Mouse (Mus musculus) small intestine, adult 2 months (tissue): ENCODE measurements around the gene Dhx40. TPM values are rescaled to one million over a fixed set of nuclear protein-coding genes. Genes with fewer than 3 reads are reported as not detected.

Source experiments
- H3K27ac ChIP-seq: fragments of 200-500 bp; 2 replicates; pipeline ENCODE4 v1.5.1; 2012; ENCODE audit warnings: low read depth, low read length, control low read depth, inconsistent platforms; ENCODE audit not compliant: insufficient read depth
- H3K27me3 ChIP-seq: fragments of 200-500 bp; 2 replicates; pipeline ENCODE4 v1.6.1; 2012; ENCODE audit warnings: mild to moderate bottlenecking, moderate library complexity, low read length, inconsistent platforms; ENCODE audit not compliant: control insufficient read depth, insufficient read depth
- H3K36me3 ChIP-seq: fragments of 200-500 bp; 2 replicates; pipeline ENCODE4 v1.6.1; 2012; ENCODE audit warnings: mild to moderate bottlenecking, low read length, control low read depth, inconsistent platforms; ENCODE audit not compliant: control insufficient read depth, insufficient read depth
- H3K4me1 ChIP-seq: fragments of 200-500 bp; 2 replicates; pipeline ENCODE4 v1.6.1; 2012; ENCODE audit warnings: low read length, inconsistent platforms, mixed read lengths; ENCODE audit not compliant: control insufficient read depth, insufficient read depth, insufficient read length
- H3K4me3 ChIP-seq: fragments of 200-500 bp; 2 replicates; pipeline ENCODE4 v1.5.1; 2012; ENCODE audit warnings: low read depth, mild to moderate bottlenecking, control low read depth, inconsistent platforms, low read length, moderate library complexity
- CTCF ChIP-seq: fragments of 200-500 bp; IDR thresholded peaks from 2 replicates; pipeline ENCODE4 v1.5.1; 2012; ENCODE audit warnings: low read depth, mild to moderate bottlenecking, control low read depth, inconsistent platforms, low read length, moderate library complexity, mixed read lengths; ENCODE audit not compliant: insufficient replicate concordance, insufficient read length; ENCODE audit errors: extremely low read depth
- POLR2A ChIP-seq: fragments of 200-500 bp; IDR thresholded peaks from 2 replicates; pipeline ENCODE4 v1.6.1; 2012; ENCODE audit warnings: low read depth, mild to moderate bottlenecking, control low read depth, inconsistent platforms, low read length, moderate library complexity
- WGBS: fragments of 180-500 bp; shearing (Covaris S2); methylation state at CpG from one replicate; pipeline ENCODE4 v1.1.7; 2018; 5-methylcytosine and 5-hydroxymethylcytosine counted together
- polyA plus RNA-seq: library from polyadenylated mRNA; depleted of rRNA; stranded (reverse); fragments of >200 nt; gene quantifications from 2 replicates; pipeline ENCODE4 v1.2.3, GENCODE M21; 2012; rRNA removed

The Dhx40 gene
- polyA plus RNA-seq, 1 experiment, result 2.0 TPM

DNA sequence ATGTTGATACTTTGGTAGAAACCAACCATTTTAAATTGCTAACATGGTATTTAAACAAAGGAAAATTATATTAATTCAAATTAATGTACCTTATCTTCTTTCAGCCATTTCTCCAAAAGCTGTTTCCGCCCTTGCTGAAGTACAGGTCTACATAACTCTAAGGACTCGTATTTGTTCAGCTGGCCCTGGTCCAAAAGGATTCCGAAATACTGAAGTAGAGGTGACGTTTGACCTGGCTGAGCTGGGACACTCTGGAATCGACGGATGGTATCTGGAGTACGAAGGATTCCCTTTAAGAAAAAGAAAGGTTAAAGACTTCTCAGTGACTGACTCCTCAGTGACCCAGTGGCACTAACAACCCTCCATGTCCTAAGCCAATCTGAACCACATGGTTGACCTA lies 82.6 kb downstream of the Dhx40 start:
- Histone ChIP-seq H3K4me3 (no peak overlapping the region), H3K36me3 (peaks cover 62% of the 10 kb centered on the region), H3K27ac (no peak overlapping the region), H3K4me1 (no peaks in the 10 kb centered on the region), H3K27me3 (no peaks in the 10 kb centered on the region)
- TF ChIP-seq POLR2A (no peak), CTCF (no peak)
- WGBS, result 56% methylated on average over 7 of the region's 7 CpGs

DNA sequence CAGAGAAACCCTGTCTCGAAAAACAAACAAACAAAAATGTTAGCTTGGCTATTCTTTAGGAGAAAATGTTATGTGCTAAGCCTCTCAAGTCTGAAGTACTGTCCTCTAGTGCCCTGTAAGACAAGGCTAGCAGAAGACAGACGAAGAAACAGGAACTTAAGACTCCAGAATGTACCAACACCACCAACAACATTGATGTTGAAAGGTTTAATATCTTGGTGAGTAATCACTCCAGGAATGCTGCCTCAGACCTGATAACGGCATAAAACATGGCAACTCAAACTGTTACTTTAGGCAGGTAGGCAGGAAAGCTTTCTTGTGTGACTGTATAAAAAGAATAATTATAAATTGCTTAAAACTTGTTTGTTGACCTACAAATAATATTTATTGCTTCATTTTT lies 83.5 kb downstream of the Dhx40 start:
- H3K36me3 ChIP-seq, result peaks cover 65% of the 10 kb centered on the region
- TF ChIP-seq POLR2A (no peak), CTCF (no peak)
- no peaks in the 10 kb centered on the region for H3K4me1 ChIP-seq
- H3K4me3 ChIP-seq, result no peak overlapping the region
- H3K27me3 ChIP-seq, result no peaks in the 10 kb centered on the region
- H3K27ac ChIP-seq, result no peak overlapping the region
- WGBS, result 76% methylated on average over 3 of the region's 3 CpGs

DNA sequence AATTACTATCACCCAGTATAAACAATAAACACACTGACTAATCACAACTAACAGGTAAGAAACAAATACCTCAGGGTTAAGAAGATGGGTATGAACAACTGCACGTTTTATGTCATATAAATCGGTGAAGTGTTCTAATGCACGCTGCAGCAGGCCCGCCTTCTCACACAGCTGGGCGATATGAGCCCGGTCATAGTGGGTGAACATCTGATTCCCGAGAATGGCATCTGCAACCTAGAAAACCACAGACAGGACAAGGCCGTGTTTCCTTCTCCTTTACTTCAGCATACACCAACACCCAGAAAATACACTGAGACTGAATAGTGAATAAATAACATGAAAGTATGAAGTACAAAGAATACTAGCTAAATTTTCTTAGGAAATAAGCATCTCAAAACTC lies 88.2 kb downstream of the Dhx40 start:
- 77% methylated on average over 8 of the region's 8 CpGs for WGBS
- TF ChIP-seq CTCF, result no peak
- no peak for TF ChIP-seq POLR2A
- Histone ChIP-seq H3K36me3 (peaks cover 70% of the 10 kb centered on the region), H3K4me1 (no peaks in the 10 kb centered on the region), H3K4me3 (no peak overlapping the region), H3K27me3 (no peaks in the 10 kb centered on the region), H3K27ac (no peak overlapping the region)

Other genes with a start within 250 kb of the Dhx40 start
- 22.1 and 38.8 TPM in 2 replicates for gene Vmp1, start 123.9 kb downstream of the Dhx40 start, polyA plus RNA-seq
- gene Ptrh2, start 123.8 kb downstream of the Dhx40 start, polyA plus RNA-seq, result 0.90 and 1.5 TPM in 2 replicates
- 27.0 and 74.8 TPM in 2 replicates for gene Cltc, start 50.2 kb downstream of the Dhx40 start, polyA plus RNA-seq
- 1.7 and 5.6 TPM in 2 replicates for gene Ypel2, start 186.0 kb upstream of the Dhx40 start, polyA plus RNA-seq